Mouse (Mus musculus) spleen, postnatal 4 days (tissue): ENCODE results near the gene Gprc5c.

Experiments
- DNase-seq, 2 experiments: peaks; one replicate each; pipeline ENCODE4 v3.0.0; 2022; ENCODE audit warnings: low spot score in 2 of 2

The Gprc5c gene

GRCm38 (mm10) chr11:114833166-114833565 lies 17.8 kb upstream of the Gprc5c start:
- no peak for DNase-seq

GRCm38 (mm10) chr11:114843818-114844463 lies 7.0 kb upstream of the Gprc5c start:
- DNase-seq: no peak

GRCm38 (mm10) chr11:114844464-114845220 lies 6.3 kb upstream of the Gprc5c start:
- no peak for DNase-seq

- DNase-seq: no peak
Observed at GRCm38 (mm10) chr11:114846336-114846735, 4.6 kb upstream of the Gprc5c start.

DNA sequence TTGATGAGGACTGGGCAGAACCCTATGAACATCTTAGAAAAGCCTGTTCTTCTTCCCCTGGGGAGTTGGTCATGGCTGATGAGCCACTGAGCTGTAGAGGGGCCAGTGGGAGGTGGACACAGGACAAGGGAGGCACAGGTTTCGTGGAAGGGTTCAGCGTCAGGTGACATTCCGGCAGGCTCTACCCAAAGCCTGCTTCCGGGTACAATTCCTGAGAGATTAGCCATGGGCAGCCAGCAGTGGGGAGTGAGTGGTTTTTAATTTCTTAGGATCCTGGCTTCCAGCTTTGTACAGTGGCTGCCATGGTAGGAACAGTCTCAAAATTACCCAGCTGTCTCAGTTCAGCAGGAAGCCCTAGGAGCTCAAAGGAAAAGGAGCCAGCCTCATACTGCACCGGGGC lies 3.9 kb upstream of the Gprc5c start:
- DNase-seq: no peak

DNA sequence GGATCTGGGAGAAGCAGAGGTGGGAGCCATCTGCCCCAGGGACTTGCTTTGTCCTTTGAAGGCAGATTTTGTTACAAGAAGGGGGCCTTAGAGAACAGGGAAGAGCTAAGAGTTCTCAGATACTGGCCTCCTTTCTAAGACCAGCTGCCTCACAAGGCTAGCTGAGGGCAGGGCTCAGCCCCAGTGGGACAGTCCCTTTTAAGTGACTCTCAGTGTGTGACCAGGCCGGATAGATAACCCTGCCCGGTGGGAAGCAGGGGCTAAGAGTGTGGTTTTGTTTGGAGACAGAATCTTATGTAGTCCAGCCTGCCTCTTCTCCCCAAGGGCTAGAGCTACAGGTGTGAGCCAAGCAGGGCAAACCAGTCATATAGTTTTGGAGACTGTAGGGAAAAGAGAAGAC lies 1.4 kb upstream of the Gprc5c start:
- DNase-seq: no peak

GRCm38 (mm10) chr11:114850066-114850451 lies 893 bp upstream of the Gprc5c start:
- DNase-seq: no peak

GRCm38 (mm10) chr11:114851269-114851607 lies 286 bp downstream of the Gprc5c start:
- DNase-seq: no peak

- DNase-seq: no peak
Observed at GRCm38 (mm10) chr11:114851608-114852310, 807 bp downstream of the Gprc5c start.

DNA sequence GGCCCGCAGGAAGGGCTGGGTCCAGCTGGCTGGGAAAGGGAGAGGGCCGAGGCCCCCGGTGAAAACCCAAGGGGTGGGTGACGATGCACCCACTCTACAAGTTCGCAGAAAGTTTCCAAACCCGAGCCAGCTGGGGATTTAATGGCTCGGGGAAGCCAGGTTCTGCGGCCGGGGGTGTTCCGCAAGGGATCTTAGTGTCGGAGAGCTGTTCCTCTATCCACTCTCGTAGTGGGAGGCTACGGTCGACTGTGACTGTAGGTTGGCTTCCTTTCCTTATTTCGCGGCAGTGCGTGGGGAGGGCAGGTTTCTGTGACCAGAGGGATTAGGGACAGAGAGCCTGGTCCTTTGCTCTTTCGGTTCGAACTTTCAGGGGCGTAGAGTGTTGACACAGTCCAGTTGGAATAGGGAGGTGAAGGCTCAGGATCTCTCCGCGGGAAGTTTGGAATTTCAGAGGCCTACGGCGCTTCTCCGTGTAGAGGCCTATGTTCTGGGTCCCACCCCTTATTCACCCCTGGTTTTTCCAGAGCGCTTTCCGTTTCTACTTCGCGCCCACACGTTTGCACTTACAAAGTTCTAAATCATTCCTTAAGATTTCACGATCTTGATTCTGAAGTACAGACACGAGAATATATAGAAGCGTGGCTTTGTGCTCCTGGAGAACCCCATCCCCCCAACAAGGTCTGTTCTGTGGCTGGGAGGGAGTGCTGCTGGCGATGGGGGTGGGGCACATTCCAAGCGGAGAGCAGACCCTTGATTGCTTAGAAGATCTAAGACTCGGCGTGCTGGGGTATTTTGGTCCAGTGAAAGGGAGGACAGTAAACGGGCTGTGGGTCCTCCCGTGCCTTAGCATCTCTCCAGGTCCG lies 1.6 kb downstream of the Gprc5c start:
- DNase-seq: peak in 1 of 2 experiments; percentile 56

DNA sequence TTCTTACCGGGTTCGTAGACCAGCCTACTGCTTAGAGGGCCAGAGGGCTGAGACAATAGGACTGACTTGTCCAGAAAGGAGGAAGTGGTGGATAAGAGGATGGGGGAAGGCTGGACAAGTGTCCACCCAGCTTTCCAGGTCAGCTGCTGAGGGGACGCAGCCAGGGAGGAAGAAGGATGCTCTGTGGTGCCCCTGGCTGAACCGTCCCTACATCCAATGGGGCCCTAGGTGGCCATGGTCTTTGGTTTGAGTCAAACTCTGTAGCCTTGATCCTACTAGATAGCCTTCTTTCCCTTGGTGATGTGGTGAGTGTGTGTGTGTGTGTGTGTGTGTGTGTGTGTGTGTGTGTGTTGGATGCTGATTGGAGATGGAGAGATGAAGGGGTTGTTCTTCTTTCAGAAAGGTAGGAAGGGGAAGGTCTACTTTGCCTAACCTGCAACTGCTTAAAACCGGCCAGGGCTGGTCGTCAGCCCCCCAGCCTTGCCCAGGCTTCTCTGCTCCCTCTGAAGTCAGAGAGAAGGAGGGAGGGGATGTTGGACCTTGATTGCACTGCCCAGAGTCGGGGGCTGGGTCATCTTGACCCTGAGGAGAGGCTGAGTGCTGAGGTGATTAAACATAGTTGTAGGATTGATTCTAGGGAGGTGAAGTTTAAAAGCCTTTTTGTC lies 2.4 kb downstream of the Gprc5c start:
- DNase-seq: no peak

DNA sequence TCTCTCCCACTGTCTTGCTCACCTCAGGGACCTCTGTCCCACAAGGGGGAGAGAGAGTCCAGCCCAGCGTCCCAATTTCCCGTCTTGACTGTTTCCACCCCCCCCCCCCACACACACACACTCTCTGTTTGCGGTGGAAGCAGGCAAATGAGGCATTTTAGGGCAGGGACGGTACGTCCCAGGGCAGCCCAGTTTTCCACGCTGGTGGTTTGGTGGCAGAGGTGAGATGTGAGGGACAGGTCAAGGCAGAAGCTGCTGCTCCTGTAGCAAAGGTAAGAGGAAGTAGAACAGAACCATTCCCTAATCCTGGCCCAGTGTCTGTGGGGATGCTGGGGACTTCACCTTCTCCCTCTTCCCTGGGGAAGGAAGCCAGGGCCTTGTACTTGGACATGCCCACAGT lies 3.6 kb downstream of the Gprc5c start:
- no peak for DNase-seq

GRCm38 (mm10) chr11:114856125-114856524 lies 5.2 kb downstream of the Gprc5c start:
- no peak for DNase-seq

DNA sequence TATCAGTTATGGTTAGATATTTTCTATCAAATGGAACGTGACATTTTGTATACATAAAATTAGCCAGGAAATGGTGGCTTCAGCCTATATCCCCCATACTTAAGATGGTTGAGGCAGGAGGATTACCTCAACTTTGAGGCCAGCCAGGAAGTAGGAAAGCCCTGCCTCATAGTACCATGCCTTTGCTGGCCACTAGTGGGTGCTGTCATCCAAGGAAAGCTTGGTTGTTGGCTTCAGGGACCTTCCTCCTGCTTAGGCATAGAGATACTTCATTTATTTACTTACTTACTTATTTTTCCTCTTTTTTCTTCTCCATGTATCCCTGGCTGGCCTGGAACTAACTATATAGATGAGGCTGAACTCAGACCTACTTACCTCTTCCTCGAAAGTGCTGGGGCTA lies 7.7 kb downstream of the Gprc5c start:
- peak in 1 of 2 experiments; percentile 74 for DNase-seq

DNA sequence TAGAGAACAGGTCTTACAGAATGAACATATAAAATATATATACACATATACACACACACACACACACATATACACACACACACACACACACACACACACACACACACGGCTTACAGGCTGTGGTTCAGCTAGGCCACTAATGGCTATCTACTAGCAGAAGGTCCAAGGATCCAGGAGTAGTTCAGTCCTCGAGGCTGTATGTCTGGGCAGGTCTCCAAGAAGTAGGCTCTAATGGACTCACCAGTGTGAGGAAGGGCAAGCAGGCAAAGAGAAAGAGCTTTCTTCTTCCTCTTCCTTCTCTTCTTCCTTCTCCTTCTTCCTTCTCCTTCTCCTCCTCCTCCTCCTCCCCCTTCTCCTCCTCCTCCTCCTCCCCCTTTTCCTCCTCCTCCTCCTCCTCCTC lies 10.1 kb downstream of the Gprc5c start:
- DNase-seq: no peak

DNA sequence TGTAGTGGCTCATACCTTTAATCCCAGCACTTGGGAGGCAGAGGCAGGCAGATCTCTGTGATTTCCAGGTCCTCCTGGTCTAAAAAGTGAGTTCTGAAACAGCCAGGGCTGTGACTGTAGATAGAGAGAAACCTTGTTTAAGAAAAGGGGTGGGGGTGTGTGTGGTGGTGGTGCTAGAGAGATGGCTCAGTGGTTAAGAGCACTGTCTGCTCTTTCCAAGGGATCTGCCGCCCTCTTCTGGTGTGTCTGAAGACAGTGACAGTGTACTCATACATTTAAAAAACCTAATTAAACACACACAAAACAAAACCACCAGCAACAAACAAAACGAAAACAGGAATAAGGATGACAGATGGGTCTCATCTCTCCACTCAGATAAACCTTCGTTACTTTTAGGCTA lies 11.7 kb downstream of the Gprc5c start:
- no peak for DNase-seq

GRCm38 (mm10) chr11:114863918-114864420 lies 13.0 kb downstream of the Gprc5c start:
- no peak for DNase-seq

DNA sequence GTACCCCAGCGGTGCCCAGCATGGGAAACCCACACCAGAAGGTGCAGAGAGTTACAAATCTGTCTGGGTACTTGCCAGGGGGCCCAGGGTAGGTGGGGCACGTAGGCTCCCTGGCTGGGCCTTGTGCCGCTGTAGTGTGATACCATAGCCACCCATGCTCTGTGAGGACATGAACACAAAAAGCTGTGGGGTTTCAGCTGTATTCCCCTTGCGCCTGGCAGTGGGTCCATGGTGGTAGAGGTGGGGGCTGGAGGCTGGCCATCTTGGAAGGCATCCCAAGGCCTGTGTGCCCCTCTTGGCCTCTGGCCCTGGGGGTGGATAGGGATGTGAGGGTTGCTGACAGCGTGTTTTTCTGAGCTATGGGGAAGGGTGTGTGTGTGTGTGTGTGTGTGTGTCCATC lies 15.0 kb downstream of the Gprc5c start:
- peak in 1 of 2 experiments; percentile 60 for DNase-seq

GRCm38 (mm10) chr11:114866486-114867360 lies 15.8 kb downstream of the Gprc5c start:
- peak in 1 of 2 experiments; percentile 64 for DNase-seq
